Mouse (Mus musculus) liver, adult 2 months (tissue): ENCODE measurements around the gene Wfdc15b.
"Not testable (repeated sequence)": the region's sequence is repeated elsewhere in the genome, so short reads cannot be mapped to it uniquely, and the experiment has no call there.

Experiments
- CTCF ChIP-seq: fragments of 200-500 bp; IDR thresholded peaks from 2 replicates; pipeline ENCODE4 v1.5.1; 2011; ENCODE audit warnings: low read depth, low read length, control low read depth
- POLR2A ChIP-seq: fragments of 200-500 bp; IDR thresholded peaks from 2 replicates; pipeline ENCODE4 v1.6.1; 2011; ENCODE audit warnings: low read length, control low read depth; ENCODE audit not compliant: insufficient read depth; ENCODE audit errors: extremely low read depth

DNA sequence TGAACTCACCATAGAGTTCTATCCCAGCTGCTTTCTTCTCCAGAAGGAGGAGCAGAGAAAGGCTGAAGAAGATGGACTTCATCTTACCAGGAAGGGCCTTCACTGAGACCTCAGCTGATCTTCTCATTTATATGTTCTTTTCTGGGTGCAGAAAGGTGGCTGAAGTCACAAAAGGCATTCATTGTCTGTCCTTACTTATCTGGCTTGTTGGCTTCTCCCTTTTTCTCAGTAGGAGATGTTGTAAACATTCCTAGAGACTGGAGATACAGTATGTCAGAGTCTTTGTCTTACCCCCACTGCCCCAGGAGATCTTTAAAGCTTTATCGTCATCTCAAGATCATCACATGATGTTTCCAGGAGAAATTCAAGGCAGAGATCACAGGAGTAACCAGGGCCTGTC, 35.1 kb upstream of the Wfdc15b start, which contains the start of gene Svs3b:
- not testable (repeated sequence) for TF ChIP-seq CTCF, POLR2A
